Comparison of ENCODE assay signal across 21 mouse cellular contexts in genomic region chr14:64580086-64580485, GRCm38 (mm10).
DNase-seq lines count a peak whose midpoint lies in the region; ATAC-seq and TF ChIP-seq lines count a peak whose summit lies in the region.
"Had no signal": no experiment of that assay in that cellular context is flagged by ENCODE, and none has a peak within 500 bp of the region (broad histone marks: within the 10 kb centered on the region; RNA-seq: fewer than 3 reads in every experiment).

No protein-coding gene starts in this region.

- no peaks in the 10 kb centered on the region for H3K36me3 ChIP-seq in hindbrain, embryonic 14.5 days (replicated peaks; ENCODE audit: control insufficient read depth, insufficient read depth)
- H3K36me3 ChIP-seq in neural tube, embryonic 12.5 days, result no peaks in the 10 kb centered on the region
- H3K36me3 ChIP-seq: embryonic facial prominence, embryonic 10.5 days; heart, embryonic 12.5 days; intestine, embryonic 15.5 days; kidney, embryonic 15.5 days; limb, embryonic 10.5 days; liver, embryonic 12.5 days; lung, embryonic 15.5 days had no signal

- H3K9me3 ChIP-seq in hindbrain, embryonic 14.5 days (ENCODE audit: control insufficient read depth, low read length), result no peaks in the 10 kb centered on the region
- H3K9me3 ChIP-seq in neural tube, embryonic 12.5 days, result no peaks in the 10 kb centered on the region
- H3K9me3 ChIP-seq: embryonic facial prominence, embryonic 10.5 days; heart, embryonic 12.5 days; intestine, embryonic 15.5 days; kidney, embryonic 15.5 days; limb, embryonic 10.5 days; liver, embryonic 12.5 days; lung, embryonic 15.5 days had no signal

- WGBS in hindbrain, embryonic 14.5 days, result 54% methylated on average over 4 of the region's 4 CpGs
- WGBS in neural tube, embryonic 12.5 days, result 71% methylated on average over 4 of the region's 4 CpGs

- H3K4me3 ChIP-seq in layer of hippocampus, adult 2 months, result no peak overlapping the region
- no peak overlapping the region for H3K4me3 ChIP-seq in hindbrain, embryonic 14.5 days (replicated peaks; ENCODE audit: low read length)
- no peak overlapping the region for H3K4me3 ChIP-seq in neural tube, embryonic 12.5 days
- H3K4me3 ChIP-seq: embryonic facial prominence, embryonic 10.5 days; erythroblast, embryonic 14.5 days; heart, embryonic 12.5 days; intestine, embryonic 15.5 days; kidney, embryonic 15.5 days; limb, embryonic 10.5 days; liver, embryonic 12.5 days; lung, embryonic 15.5 days had no signal

- TF ChIP-seq CTCF in layer of hippocampus, adult 2 months (conservative IDR thresholded peaks at IDR 0.05), result no peak

- peak in 1 of 2 experiments; percentile 8 for DNase-seq in layer of hippocampus, adult 2 months (ENCODE audit: low spot score in 2 of 2)
- no peak for DNase-seq in layer of hippocampus, postnatal 10 days (ENCODE audit: low spot score in 2 of 2)
- DNase-seq in R1 (ENCODE audit: low read depth, low spot score), result peak; percentile 77
- DNase-seq in hindbrain, embryonic 14.5 days (ENCODE audit: low spot score), result no peak
- DNase-seq in kidney, adult 9 months, result no peak
- no peak for DNase-seq in adrenal gland, postnatal 14 days
- no peak for DNase-seq in adrenal gland, adult (ENCODE audit: inconsistent age in 2 of 2, low spot score in 1 of 2)
- DNase-seq: B cell, adult 2 months; cerebellum, postnatal 10 days; thymus, postnatal 36 days had no signal

- peaks cover 46% of the 10 kb centered on the region for H3K4me1 ChIP-seq in hindbrain, embryonic 14.5 days (replicated peaks; ENCODE audit: control insufficient read depth, insufficient read depth, low read length)
- peaks cover 30% of the 10 kb centered on the region for H3K4me1 ChIP-seq in neural tube, embryonic 12.5 days
- H3K4me1 ChIP-seq: heart, embryonic 12.5 days; intestine, embryonic 15.5 days; kidney, embryonic 15.5 days; limb, embryonic 10.5 days; liver, embryonic 12.5 days; lung, embryonic 15.5 days had no signal

- peak overlapping the region; percentile 84; the same call in 1 of the 2 replicates for H3K27ac ChIP-seq in layer of hippocampus, adult 2 months
- H3K27ac ChIP-seq in hindbrain, embryonic 14.5 days, result peak overlapping the region; percentile 100
- H3K27ac ChIP-seq in neural tube, embryonic 12.5 days, result peak overlapping the region; percentile 65
- H3K27ac ChIP-seq: embryonic facial prominence, embryonic 10.5 days; intestine, embryonic 15.5 days; kidney, embryonic 15.5 days; limb, embryonic 10.5 days; liver, embryonic 12.5 days; lung, embryonic 15.5 days; macrophage; stomach, postnatal 0 days had no signal

- no peaks in the 10 kb centered on the region for H3K27me3 ChIP-seq in hindbrain, embryonic 14.5 days (ENCODE audit: control insufficient read depth, insufficient read depth, low read length)
- H3K27me3 ChIP-seq in neural tube, embryonic 12.5 days (replicated peaks), result no peaks in the 10 kb centered on the region; the same call in 1 of the 2 replicates

- no peak overlapping the region for H3K9ac ChIP-seq in hindbrain, embryonic 14.5 days
- H3K9ac ChIP-seq in neural tube, embryonic 12.5 days, result no peak overlapping the region
- H3K9ac ChIP-seq: heart, embryonic 12.5 days; intestine, embryonic 15.5 days; kidney, embryonic 15.5 days; liver, embryonic 12.5 days; lung, embryonic 15.5 days had no signal

- ATAC-seq in hindbrain, embryonic 14.5 days (ENCODE audit: low FRiP score), result no peak
- ATAC-seq in neural tube, embryonic 12.5 days (ENCODE audit: low FRiP score, low read depth), result no peak
- ATAC-seq: intestine, embryonic 15.5 days; liver, embryonic 12.5 days had no signal

- H3K4me2 ChIP-seq in hindbrain, embryonic 14.5 days (replicated peaks), result peak overlapping the region; percentile 48; the same call in 1 of the 2 replicates
- 0 out of 2 replicates have a peak overlapping the region, but pooled peaks have one; percentile 5 for H3K4me2 ChIP-seq in neural tube, embryonic 12.5 days (replicated peaks)
- H3K4me2 ChIP-seq: heart, embryonic 12.5 days; intestine, embryonic 15.5 days; kidney, embryonic 15.5 days; liver, embryonic 12.5 days; lung, embryonic 15.5 days had no signal
